Mouse (Mus musculus): ENCODE measurements around the gene Cyp2j9.

GRCm38 (mm10) chr4:96565808-96566207 is 25.6 kb downstream of the Cyp2j9 start:
- no peak for TF ChIP-seq CTCF (IDR thresholded peaks at IDR 0.05 in 2 of 3, conservative IDR thresholded peaks at IDR 0.05 in 1 of 3; ENCODE audit: control insufficient read depth in 1 of 3, insufficient read depth in 1 of 3, low read depth in 2 of 3, low read length in 3 of 3, poor library complexity in 1 of 3, severe bottlenecking in 1 of 3)
- no peak for TF ChIP-seq CHD2 (IDR thresholded peaks at IDR 0.05; ENCODE audit: low read length)
- TF ChIP-seq EP300 (IDR thresholded peaks at IDR 0.05; ENCODE audit: low read depth in 1 of 2, low read length in 2 of 2), result no peak
- TF ChIP-seq E2F4 (IDR thresholded peaks at IDR 0.05; ENCODE audit: borderline replicate concordance, low read depth, low read length), result no peak
- no peak for TF ChIP-seq POLR2AphosphoS5 (IDR thresholded peaks at IDR 0.05; ENCODE audit: borderline replicate concordance, low read depth, low read length)
- no peak for TF ChIP-seq POLR2A (IDR thresholded peaks at IDR 0.05; ENCODE audit: control insufficient read depth in 1 of 2, insufficient read depth in 1 of 2, low read depth in 1 of 2, low read length in 2 of 2, poor library complexity in 1 of 2)
- TF ChIP-seq JUND (IDR thresholded peaks at IDR 0.05; ENCODE audit: low read depth, low read length), result no peak
- no peak for TF ChIP-seq SIN3A (IDR thresholded peaks at IDR 0.05; ENCODE audit: low read length)
- TF ChIP-seq TCF12 (IDR thresholded peaks at IDR 0.05; ENCODE audit: low read depth, low read length), result no peak
- no peak for TF ChIP-seq USF1 (IDR thresholded peaks at IDR 0.05; ENCODE audit: low read depth, low read length)
- no peak for TF ChIP-seq HCFC1 (IDR thresholded peaks at IDR 0.05; ENCODE audit: low read depth, low read length)
- TF ChIP-seq KAT2A (conservative IDR thresholded peaks at IDR 0.05; ENCODE audit: low read depth, low read length), result no peak
- no peak for TF ChIP-seq GATA1 (IDR thresholded peaks at IDR 0.05; ENCODE audit: low read depth, low read length)

All from MEL (cell line).